Mouse (Mus musculus) erythroblast, embryonic 14.5 days (primary cell): Measurements from ENCODE around the gene Mef2b. TPM values are rescaled to one million over a fixed set of nuclear protein-coding genes. Genes with fewer than 3 reads are reported as not detected.

Source experiments
- H3K27me3 ChIP-seq: 2 replicates; pipeline ENCODE4 v1.6.1; 2012; ENCODE audit warnings: inconsistent platforms; ENCODE audit not compliant: control insufficient read depth
- H3K36me3 ChIP-seq: 2 replicates; pipeline ENCODE4 v1.6.1; 2012; ENCODE audit warnings: mild to moderate bottlenecking, inconsistent platforms; ENCODE audit not compliant: control insufficient read depth
- H3K4me1 ChIP-seq: 2 replicates; pipeline ENCODE4 v1.6.1; 2012; ENCODE audit warnings: inconsistent platforms; ENCODE audit not compliant: control insufficient read depth
- H3K4me3 ChIP-seq: replicated peaks from 2 replicates; pipeline ENCODE3; 2012; ENCODE audit warnings: moderate library complexity, mild to moderate bottlenecking, inconsistent platforms
- H3K9me3 ChIP-seq: 2 replicates; pipeline ENCODE4 v1.6.1; 2012; ENCODE audit warnings: low read length, inconsistent platforms, mixed read lengths; ENCODE audit not compliant: control insufficient read depth
- GATA1 ChIP-seq: IDR thresholded peaks from 2 replicates; pipeline ENCODE4 v1.6.1; 2012; ENCODE audit warnings: low read length, inconsistent platforms, mixed read lengths
- TAL1 ChIP-seq: IDR thresholded peaks from 3 replicates; pipeline ENCODE4 v1.6.1; 2012; ENCODE audit warnings: low read length, inconsistent platforms, mixed read lengths
- polyA plus RNA-seq: library from polyadenylated mRNA; stranded (reverse); fragments of >175 nt; gene quantifications from 2 replicates; pipeline ENCODE4 v1.2.3, GENCODE M21; 2012

The Mef2b gene
- polyA plus RNA-seq, 1 experiment, result 0.29 TPM

GRCm38 (mm10) chr8:70130066-70130465 is 9.4 kb upstream of the Mef2b start:
- no peak overlapping the region for H3K4me3 ChIP-seq
- H3K9me3 ChIP-seq, result no peaks in the 10 kb centered on the region
- H3K4me1 ChIP-seq, result peaks cover 39% of the 10 kb centered on the region
- no peak for TF ChIP-seq TAL1
- TF ChIP-seq GATA1, result no peak
- H3K36me3 ChIP-seq, result peaks cover 28% of the 10 kb centered on the region
- H3K27me3 ChIP-seq, result peaks cover 5% of the 10 kb centered on the region

GRCm38 (mm10) chr8:70131166-70131883 is 8.2 kb upstream of the Mef2b start, which contains the start of gene Nr2c2ap:
Gene Nr2c2ap (plus strand): TSS chr8:70131333.
- no peaks in the 10 kb centered on the region for H3K27me3 ChIP-seq
- peaks cover 46% of the 10 kb centered on the region for H3K4me1 ChIP-seq
- peak within 1 kb of the TSS; percentile 81 for H3K4me3 ChIP-seq
- H3K36me3 ChIP-seq, result peaks cover 41% of the 10 kb centered on the region
- no peak for TF ChIP-seq TAL1
- no peak for TF ChIP-seq GATA1
- H3K9me3 ChIP-seq, result no peaks in the 10 kb centered on the region

GRCm38 (mm10) chr8:70134086-70134485 is 5.4 kb upstream of the Mef2b start:
- Histone ChIP-seq H3K4me1 (peaks cover 61% of the 10 kb centered on the region), H3K9me3 (no peaks in the 10 kb centered on the region), H3K36me3 (peaks cover 48% of the 10 kb centered on the region), H3K4me3 (no peak overlapping the region), H3K27me3 (no peaks in the 10 kb centered on the region)
- TF ChIP-seq GATA1, result no peak
- TF ChIP-seq TAL1, result no peak

- peaks cover 65% of the 10 kb centered on the region for H3K4me1 ChIP-seq
- TF ChIP-seq GATA1 (no peak), TAL1 (no peak)
- H3K4me3 ChIP-seq, result no peak overlapping the region
- H3K27me3 ChIP-seq, result no peaks in the 10 kb centered on the region
- H3K36me3 ChIP-seq, result peaks cover 48% of the 10 kb centered on the region
- H3K9me3 ChIP-seq, result no peaks in the 10 kb centered on the region
Observed at GRCm38 (mm10) chr8:70134931-70135330, 4.6 kb upstream of the Mef2b start.

- Histone ChIP-seq H3K4me1 (peaks cover 67% of the 10 kb centered on the region), H3K9me3 (no peaks in the 10 kb centered on the region), H3K4me3 (no peak overlapping the region), H3K27me3 (no peaks in the 10 kb centered on the region), H3K36me3 (peaks cover 51% of the 10 kb centered on the region)
- TF ChIP-seq GATA1 (no peak), TAL1 (no peak)
Observed at GRCm38 (mm10) chr8:70136591-70136990, 2.9 kb upstream of the Mef2b start.

GRCm38 (mm10) chr8:70137890-70138289 is 1.6 kb upstream of the Mef2b start:
- Histone ChIP-seq H3K27me3 (no peaks in the 10 kb centered on the region), H3K4me1 (peaks cover 58% of the 10 kb centered on the region), H3K4me3 (peak overlapping the region; percentile 77), H3K36me3 (peaks cover 56% of the 10 kb centered on the region), H3K9me3 (no peaks in the 10 kb centered on the region)
- TF ChIP-seq GATA1 (no peak), TAL1 (no peak)

GRCm38 (mm10) chr8:70139981-70140380 is 470 bp downstream of the Mef2b start:
- Histone ChIP-seq H3K9me3 (no peaks in the 10 kb centered on the region), H3K4me1 (peaks cover 40% of the 10 kb centered on the region), H3K27me3 (no peaks in the 10 kb centered on the region), H3K4me3 (peak overlapping the region; percentile 77), H3K36me3 (peaks cover 51% of the 10 kb centered on the region)
- TF ChIP-seq GATA1 (no peak), TAL1 (no peak)

- H3K36me3 ChIP-seq, result peaks cover 40% of the 10 kb centered on the region
- TF ChIP-seq TAL1 (no peak), GATA1 (no peak)
Observed at GRCm38 (mm10) chr8:70147678-70148607, 8.4 kb downstream of the Mef2b start.

GRCm38 (mm10) chr8:70150158-70150557 is 10.6 kb downstream of the Mef2b start:
- Histone ChIP-seq H3K4me3 (no peak overlapping the region), H3K4me1 (peaks cover 14% of the 10 kb centered on the region), H3K27me3 (peaks cover 14% of the 10 kb centered on the region), H3K36me3 (peaks cover 23% of the 10 kb centered on the region), H3K9me3 (no peaks in the 10 kb centered on the region)
- no peak for TF ChIP-seq TAL1
- no peak for TF ChIP-seq GATA1

More at GRCm38 (mm10) chr8:70147678-70148607, 8.4 kb downstream of the Mef2b start:
- H3K4me1 ChIP-seq, result peaks cover 12% of the 10 kb centered on the region
- no peak overlapping the region for H3K4me3 ChIP-seq
- peaks cover under 1% of the 10 kb centered on the region for H3K27me3 ChIP-seq
- H3K9me3 ChIP-seq, result no peaks in the 10 kb centered on the region
